Mouse (Mus musculus) urinary bladder, postnatal 4 days (tissue): Measurements from ENCODE around the gene Gm13030.
"Not testable (repeated sequence)": the region's sequence is repeated elsewhere in the genome, so short reads cannot be mapped to it uniquely, and the experiment has no call there.

Experiments used
- DNase-seq, 2 experiments: peaks; one replicate each; pipeline ENCODE4 v3.0.0; 2021 to 2022; ENCODE audit warnings: low spot score in 2 of 2

The Gm13030 gene

GRCm38 (mm10) chr4:138873864-138874263 is at the start of gene Gm13030:
Gm13030 (minus strand) TSS chr4:138873964.
- DNase-seq = no peak

DNA sequence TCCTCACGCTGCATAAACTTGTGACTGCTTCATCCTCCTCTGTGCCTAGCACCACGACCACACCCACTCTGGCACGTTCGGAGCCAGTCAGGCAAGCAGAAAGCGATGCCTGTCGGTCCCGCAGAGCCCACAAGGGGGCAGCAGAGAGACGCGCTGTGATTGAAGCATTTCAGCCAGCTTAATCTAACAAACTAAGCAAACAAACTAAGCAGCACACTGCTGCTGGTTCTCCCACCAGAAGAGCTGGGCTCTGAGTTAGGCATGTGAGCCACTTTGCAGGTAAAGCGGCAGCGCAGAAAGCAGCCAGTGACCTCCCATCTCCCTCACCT is 48.3 kb upstream of the Gm13030 start:
- peak; percentile 89 to 97 for DNase-seq

DNA sequence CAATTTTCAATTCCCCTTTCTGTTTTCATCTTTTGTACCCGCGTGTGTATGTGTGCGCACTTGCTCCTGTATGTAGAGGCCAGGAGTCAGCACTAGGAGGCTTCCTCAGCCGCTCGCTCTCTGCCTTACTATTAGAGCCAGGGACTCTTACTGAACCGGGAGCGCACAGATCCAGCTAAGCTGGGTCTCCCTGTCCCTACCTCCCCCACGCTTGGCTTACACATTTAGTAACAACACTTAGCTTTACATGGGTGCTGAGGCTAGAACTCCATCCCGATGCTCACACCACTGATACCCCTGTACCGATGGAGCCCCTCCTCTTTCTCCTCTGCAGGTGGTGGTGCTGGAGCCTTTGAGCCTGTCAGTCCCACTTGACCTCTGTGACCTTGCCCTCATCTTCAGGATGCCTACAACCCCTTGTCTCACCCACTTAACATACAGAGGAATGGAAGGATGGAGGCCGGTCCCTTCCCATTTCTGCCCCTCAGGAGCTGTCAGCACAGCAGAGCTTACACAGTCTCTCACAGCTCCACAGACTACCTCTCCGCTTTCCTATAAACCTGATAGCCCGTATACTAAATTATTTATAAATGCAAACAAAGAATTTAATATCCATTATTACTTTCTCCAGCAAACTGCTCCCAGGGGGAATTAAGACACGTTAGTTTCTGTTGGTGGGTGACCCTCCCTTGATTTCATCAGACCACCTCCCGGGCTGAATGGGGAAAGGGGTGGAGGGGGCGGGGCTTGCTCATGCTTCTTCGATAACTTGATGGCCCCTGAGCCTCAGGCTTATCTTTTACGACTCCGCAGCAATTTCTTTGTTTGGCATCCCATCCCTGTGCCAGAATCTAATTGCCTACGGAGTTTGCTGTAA is 47.7 kb upstream of the Gm13030 start:
- no peak for DNase-seq

GRCm38 (mm10) chr4:138917282-138917681 is 43.5 kb upstream of the Gm13030 start:
- DNase-seq = no peak

DNA sequence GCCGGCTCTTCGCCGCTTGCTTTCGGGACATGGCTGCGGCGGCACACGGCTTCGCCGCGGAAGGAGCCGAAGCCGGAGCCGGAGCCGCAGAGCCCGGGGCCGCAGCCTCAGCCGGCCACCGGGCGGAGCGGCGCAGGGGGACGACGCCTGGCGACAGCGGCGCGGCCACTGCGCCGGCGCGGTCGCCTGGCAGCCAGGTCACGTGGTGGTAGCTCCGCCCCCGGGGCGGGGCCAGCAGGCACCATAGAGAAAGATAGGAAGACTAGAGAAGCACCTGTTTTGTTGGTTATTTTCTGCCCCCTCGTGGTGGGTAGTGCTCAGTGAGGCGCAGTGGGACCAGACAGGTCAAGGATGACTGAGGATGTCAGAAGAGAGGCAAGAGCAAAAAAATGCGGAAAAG is 40.0 kb upstream of the Gm13030 start, which contains the start of gene Otud3:
TSS of gene Otud3 (minus strand) at position 149 of the 400 bp plus-strand sequence.
- peak; percentile 93 to 94 for DNase-seq

DNA sequence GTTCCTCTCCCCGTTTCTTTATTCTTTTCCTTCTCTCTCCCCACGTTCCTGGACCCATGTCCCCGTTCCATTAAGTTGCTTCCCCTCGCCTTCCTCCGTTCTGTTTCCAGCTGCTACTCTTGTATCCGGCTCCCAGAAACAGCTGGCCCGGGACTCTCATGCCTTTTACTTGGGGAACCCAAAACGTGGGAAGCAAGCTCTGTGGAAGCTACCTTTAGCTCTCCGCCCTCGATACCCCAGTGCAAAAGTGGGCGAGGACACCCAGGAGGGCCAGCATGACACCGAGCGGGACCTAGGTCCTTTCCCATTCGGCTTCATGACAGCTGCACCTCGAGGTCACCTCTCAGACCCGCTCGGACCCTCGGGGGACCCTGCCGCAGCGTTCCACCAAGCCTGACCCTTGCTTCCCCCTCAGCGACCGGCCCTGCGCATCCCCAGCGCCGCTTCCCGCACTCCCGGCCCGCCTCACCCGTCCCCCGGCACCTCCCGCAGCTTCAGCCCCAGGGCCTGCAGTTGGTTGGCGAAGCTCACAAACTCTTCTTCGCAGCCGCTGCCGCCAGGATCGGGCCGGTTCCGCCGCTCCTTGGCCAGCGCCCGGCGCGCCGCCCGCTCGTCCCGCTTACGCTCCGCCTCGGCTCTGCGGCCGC is 39.5 kb upstream of the Gm13030 start:
- DNase-seq = peak in 1 of 2 experiments; percentile 29

DNA sequence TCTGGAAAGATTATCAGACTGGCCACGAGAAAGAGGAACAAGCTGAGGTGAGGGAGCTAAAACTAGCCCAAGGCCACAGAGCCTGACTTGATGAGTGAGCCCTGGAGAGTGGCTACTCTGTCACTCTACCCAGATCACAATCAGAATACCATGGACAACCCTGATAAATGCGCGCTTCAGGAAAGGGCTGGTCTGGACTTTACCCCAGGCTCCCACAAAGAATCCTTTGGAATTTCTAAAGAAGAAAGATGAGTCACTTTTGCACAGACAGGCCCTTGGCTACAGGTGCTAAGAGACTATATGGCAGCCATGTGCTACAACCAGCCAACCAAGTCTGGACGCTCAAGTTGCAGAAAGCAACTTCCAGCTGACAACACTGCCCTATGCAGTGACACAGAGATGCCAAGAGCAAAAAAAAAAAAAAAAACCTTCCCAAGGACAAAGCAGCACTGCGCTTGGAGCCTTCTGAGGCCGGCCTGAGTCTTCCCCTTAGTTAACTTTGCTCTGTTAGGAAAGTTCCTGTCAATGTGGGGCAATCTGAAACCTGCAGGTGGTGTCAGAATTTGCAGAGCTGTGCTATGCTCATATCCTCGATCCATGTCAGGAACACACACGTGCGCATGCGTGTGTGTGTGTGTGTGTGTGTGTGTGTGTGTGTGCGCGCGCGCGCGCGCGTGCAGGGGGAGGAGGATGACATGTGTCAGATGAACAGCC is 32.0 kb upstream of the Gm13030 start:
- no peak for DNase-seq

DNA sequence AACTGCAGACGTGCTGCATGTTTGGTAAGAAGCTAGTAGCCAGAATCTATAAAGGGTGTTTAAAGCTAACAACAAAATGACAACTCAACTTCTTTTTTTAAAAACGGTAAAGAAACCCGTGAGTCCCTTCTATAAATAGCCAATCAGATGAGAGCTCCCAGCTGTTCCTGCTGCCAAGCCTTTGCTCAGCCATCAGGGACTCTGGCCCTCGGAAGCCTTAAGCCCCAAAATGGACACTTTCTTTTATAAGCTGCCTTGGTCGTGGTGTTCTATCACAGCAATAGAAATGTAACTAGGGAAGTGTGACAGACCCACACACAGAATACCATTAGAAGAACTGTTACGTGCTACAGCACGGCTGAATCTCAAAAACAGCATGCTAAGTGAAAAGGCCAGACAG is 25.6 kb upstream of the Gm13030 start:
- DNase-seq = no peak

GRCm38 (mm10) chr4:138893789-138894188 is 20.0 kb upstream of the Gm13030 start:
- DNase-seq = not testable (repeated sequence)

DNA sequence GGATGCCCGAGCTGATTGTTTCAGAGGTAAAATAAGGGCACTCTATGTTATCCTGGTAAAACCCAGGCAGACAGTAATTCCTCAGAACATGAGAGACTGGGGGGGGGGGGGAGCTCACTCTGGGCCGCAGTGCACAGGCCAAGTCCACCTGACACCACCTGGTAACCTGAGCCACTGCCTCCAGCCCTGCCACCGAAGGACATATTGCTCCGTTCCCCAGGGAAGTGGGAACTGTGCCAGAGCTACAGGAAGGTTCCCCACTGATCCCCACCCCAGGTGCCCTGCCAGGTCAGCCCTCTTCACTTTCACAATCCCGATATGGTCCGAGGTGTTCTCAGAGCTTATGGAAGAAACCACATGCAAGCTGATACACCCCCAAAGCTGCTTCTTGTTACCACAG is 18.9 kb upstream of the Gm13030 start:
- no peak for DNase-seq

DNA sequence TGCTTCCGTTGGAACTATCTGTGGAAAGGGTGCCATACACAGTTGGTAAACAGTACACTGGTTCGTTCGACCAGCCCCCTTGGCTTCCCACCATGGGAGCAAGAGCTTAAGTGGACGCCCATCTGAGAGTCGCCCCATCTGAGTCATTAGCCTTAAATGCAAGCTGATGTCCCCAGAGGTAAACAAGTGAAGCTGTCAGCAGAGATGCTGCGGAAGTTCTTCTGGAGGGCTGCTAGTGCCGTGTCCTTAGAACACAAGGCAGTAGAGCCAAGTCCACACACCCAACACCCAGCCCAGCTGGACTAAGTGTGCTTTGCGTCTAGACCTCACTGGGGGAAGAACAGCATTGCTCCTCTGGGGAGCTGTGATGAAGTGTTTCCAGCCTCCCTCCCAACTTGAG is 15.9 kb upstream of the Gm13030 start:
- DNase-seq = peak in 1 of 2 experiments; percentile 47

GRCm38 (mm10) chr4:138889165-138889564 is 15.4 kb upstream of the Gm13030 start:
- DNase-seq = no peak

DNA sequence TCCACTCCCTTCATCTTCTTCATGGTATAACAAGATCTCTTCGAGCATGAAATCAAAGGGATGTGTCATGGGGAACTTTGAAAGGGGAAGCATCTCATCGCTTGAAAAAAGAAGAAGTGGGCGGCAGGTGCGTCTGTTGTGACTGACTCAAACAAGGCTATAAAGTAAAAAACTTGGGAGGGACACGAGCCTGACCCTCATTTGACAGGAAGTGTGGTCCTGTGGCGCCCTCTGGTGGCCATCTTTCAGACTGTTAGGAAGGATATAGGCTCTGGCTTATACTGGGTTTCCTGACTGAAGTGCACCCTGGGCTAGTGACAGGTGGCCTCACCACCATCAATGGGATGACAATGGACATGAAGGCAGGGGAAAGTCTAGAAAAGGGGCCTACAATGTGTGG is 10.5 kb upstream of the Gm13030 start:
- peak; percentile 70 to 90 for DNase-seq

GRCm38 (mm10) chr4:138882179-138882578 is 8.4 kb upstream of the Gm13030 start:
- no peak for DNase-seq

GRCm38 (mm10) chr4:138880811-138881584 is 7.2 kb upstream of the Gm13030 start:
- no peak for DNase-seq

GRCm38 (mm10) chr4:138879808-138880207 is 6.0 kb upstream of the Gm13030 start:
- DNase-seq = no peak

- no peak for DNase-seq
These were observed 5.0 kb upstream of the Gm13030 start for GRCm38 (mm10) chr4:138878783-138879182.

DNA sequence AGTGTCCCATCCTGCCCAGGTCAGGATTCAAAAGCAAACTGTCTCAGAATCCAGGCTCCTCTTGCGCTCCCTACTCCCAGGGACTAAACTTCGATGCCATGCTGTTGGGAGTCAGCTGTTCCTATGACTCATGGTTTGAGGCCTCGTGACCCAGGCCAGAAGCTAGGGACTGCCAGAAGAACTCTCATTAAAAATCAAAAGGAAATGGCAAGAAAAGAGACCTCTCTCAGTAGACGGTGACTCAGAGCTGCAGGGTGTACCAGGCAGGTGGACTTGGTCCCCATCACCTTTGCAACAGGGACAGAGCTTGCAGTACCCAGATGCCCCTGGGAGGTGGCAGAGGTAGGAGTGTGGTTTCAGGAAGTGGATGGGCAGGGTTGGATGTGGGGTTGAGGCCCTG is 4.0 kb upstream of the Gm13030 start, which contains the start of gene Pla2g2e:
TSS of gene Pla2g2e (plus strand) at position 212 of the 400 bp plus-strand sequence.
- DNase-seq = no peak

DNA sequence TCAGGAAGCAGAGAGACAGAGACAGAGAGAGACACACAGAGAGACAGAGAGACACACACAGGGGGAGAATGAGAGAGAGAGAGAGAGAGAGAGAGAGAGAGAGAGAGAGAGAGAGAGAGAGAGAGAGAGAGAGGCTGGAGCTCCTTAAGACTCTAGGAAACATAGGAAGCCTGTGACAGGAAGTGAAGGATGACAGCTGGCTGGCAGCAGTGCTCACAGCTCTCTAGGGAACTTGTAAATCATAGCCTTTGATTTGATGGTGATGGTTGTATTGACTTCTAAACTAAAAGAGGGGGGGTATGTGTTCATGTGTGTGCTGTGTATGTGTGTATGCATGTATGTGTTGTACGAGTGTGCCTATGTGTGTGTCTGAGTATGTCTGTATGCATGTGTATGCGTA is 2.2 kb upstream of the Gm13030 start:
- DNase-seq = no peak

- DNase-seq = not testable (repeated sequence)
These were observed 1.5 kb upstream of the Gm13030 start for GRCm38 (mm10) chr4:138875275-138875674.

DNA sequence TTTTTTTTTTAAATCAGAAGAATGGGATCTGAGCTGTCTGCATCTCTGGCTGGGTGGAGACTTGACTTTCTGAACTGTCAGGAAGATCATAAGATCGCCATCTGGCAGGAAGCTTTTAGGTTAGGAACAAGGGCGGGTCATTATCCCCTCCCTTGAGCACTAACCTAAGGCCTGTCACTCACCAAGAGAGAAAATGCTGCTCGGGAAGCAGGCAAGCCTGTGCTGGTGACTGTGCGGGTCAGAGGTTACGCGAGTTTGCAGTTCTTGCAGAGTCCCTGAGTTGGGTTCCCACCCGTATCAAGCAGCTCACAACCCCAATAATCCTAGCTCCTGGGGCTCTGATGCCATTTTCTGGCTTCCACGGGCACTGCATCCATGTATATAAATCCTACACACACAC is 5.1 kb downstream of the Gm13030 start:
- DNase-seq = no peak

DNA sequence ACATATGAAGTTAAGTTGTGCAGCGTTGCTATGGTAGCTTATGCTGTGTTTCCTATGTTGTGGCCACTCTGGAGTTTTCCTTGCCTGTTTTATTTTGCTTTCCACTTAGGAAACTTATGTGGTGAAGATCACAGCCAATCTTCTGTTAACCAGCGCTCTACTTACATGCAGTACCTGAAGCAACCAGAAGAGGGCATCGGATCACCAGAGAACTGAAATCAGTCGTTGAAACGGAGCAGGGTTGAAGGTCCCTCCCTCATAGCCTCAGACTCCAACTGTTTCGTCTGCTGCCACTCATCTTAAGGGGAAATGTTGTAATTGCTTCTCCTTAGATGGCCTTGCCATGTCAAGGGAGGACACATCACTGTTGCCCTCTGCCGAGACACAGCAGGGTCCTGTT is 7.4 kb downstream of the Gm13030 start:
- peak; percentile 46 to 82 for DNase-seq
